Mouse (Mus musculus) adrenal gland, adult 2 months (tissue): ENCODE data around the gene Srgn. TPM values are rescaled to one million over a fixed set of nuclear protein-coding genes. Genes with fewer than 3 reads are reported as not detected.
A peak's percentile ranks its signal among the peaks of the same experiment; 100 is the strongest.
"Not testable (repeated sequence)": the region's sequence is repeated elsewhere in the genome, so short reads cannot be mapped to it uniquely, and the experiment has no call there.

ENCODE experiments used
- DNase-seq: peaks from one replicate; pipeline ENCODE4 v3.0.0; 2021
- polyA plus RNA-seq: library from polyadenylated mRNA; depleted of rRNA; stranded (reverse); fragments of >200 nt; gene quantifications from 2 replicates; pipeline ENCODE4 v1.2.3, GENCODE M21; 2012
- total RNA-seq, 2 experiments: library from RNA; stranded (reverse); gene quantifications; 2 replicates each; pipeline ENCODE4 v1.2.3; 2021

The Srgn gene
- total and polyA plus RNA-seq, 3 experiments: 11.5 to 61.5 (median 46.7) TPM

DNA sequence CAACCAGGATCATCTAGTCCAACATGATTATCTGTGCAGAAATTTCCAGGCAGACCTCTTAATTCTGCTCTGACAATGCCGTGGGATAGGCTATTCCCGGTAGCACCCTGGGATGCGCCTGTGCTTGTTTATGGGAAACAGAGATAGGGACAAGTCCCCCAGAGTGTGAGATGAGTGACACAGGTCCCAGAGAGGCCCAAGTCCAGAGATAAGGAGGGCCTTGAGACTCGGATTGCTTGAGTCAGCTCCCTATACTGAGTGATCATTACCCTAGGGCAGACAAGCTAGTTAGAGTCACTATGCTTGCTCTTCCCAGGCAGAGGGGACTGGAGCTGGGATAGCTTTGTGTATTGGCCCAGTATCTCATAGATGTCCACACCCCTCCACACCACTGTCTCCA lies 5.5 kb downstream of the Srgn start:
- DNase-seq: no peak

DNA sequence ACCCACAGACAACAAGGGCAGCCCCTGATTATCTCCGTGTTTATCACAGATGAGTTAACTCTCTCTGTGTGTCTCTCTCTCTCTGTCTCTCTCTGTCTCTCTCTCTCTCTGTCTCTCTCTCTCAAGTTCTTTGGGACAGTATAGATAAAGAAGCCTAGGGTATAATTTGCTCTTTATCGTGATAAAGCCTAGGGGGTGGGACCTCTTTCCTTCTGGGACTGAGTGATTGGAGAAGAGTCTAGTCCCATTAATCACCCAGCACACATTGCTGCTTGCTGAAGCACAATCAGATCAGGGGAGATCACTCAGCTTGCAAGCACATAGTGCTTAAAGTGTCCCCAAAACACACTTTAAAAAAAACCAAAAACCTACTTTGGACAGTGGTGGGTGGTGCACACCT lies 6.3 kb downstream of the Srgn start:
- no peak for DNase-seq

- DNase-seq: no peak
These were observed 9.7 kb downstream of the Srgn start for GRCm38 (mm10) chr10:62517511-62517910.

GRCm38 (mm10) chr10:62512855-62513254 lies 14.4 kb downstream of the Srgn start:
- no peak for DNase-seq

- no peak for DNase-seq
These were observed 15.7 kb downstream of the Srgn start for GRCm38 (mm10) chr10:62511528-62511927.

DNA sequence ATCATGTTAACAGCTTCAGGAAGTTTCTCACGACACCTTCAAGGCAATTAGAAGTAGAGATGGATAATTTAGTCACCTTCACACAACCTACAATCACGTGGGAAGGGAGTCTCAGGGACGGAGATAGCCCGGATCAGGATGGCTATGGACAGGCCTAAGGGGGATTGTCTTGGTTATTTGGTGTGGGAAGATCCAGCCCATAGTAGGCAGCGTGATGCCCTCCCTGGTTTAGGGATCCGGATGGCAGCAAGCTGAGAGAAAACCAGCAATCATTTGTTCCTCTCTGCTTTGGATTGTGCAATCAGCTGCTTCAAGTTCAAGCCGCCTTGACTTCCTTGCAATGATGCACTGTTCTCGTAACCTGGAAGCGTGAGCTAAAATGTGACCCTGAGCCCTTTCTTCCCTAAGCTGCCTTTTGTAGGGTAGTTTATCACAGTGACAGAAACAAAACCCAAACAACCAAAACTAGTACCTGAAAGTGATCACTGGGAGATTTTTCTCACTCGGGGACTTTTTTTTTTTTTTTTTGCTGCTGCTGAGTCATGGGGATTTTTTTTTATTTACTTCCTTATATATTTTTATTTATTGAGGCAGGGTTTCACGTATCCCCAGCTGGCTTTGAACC lies 18.1 kb downstream of the Srgn start:
- DNase-seq: no peak

GRCm38 (mm10) chr10:62508459-62508858 lies 18.8 kb downstream of the Srgn start:
- peak; percentile 48 for DNase-seq

- DNase-seq: peak; percentile 60
These were observed 19.5 kb downstream of the Srgn start for GRCm38 (mm10) chr10:62507591-62508308.

GRCm38 (mm10) chr10:62507071-62507470 lies 20.2 kb downstream of the Srgn start:
- no peak for DNase-seq

DNA sequence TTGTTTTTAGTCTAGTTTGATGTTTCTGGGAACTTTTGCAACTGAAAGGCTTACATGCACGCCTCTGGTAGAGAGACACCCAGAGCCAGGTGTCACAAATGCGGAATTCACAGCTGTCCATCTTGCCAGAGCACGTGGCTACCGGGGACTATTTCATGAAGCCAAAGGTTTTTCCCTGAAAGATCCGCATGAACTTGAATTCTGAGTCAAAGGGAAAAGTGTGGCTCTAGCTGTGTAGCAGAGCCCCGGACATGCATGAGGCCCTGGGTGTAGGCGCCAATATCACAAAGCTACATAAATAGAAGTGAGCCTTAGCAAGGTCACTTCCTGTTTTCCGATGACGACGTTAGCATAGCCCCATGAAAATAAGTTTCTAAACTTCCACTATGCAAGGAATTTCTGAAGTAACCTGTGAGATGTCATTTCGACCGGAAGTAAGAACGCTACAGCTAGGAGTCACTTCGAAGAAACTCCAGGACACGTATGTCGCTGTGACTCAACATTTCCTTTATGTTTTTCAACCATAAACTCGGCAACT lies 21.2 kb downstream of the Srgn start:
- DNase-seq: no peak

DNA sequence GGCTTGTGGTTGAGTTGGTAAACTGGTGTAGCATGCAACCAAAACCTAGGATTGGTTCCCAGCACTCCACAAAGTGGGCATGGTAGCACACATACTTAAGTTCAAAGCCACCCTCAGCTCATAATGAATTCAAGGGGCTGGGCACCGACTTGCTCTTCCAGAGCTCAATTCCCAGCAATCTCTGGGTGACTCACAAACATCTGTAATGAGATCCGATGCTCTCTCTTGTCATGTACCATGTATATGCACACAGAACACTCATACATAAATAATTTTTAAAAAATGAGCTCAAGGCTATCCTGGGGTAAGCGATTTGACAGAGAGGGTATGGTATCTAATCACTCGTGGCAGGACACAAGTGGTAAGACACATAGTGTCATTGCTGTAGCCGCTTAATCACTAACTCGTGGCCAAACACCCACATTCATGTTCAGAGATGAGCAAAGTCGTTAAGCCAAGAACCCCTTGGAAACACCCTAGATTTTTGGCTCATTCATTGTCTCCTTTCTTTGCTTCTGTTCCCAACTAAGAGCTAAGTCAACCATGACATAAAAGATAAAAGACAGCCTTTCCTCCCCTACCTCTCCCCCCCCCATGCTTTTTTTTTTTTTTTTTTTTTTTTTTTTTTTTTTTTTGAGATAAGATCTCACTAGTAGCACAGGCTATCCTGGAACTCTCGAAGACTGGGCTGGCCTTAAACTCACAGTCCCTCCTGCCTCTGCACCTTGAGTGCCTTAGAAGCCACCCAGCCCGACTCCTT lies 21.8 kb downstream of the Srgn start:
- DNase-seq: no peak

DNA sequence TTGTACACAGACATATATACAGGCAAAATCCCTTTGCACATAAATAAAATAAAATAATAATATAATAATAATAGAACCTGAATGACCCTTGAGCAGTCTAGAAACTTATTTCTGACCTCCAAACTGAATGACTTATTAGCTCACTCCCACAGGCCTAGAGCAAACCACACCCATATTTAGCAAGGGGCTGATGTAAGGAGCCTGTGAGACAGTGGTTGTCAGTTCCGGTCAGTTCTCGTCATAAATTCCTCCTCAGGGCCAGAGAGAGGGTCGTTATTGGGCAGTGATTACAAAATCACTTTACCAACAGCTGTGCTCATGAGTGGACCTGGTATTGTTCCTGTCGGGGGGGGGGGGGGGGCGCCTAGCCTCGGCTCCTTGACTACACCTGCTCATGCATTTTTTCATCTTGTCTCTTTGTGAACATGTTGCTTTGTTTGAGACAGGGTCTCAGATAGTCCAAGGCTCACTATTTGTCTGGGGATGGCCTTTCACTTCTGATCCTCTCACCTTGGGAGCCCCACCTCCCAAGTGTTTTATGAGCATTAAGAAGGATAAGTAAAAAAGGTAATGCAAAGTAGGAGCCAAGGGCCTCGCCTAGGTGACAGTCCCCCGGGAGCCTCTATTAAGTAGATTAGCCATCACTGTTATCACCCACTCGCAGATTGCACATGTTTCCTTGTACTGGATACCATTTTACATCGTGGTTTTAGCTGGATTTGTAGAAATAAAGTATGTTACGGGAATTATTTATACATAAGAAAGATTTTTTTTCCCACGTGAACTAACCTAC lies 23.2 kb downstream of the Srgn start:
- DNase-seq: no peak

- no peak for DNase-seq
These were observed 23.9 kb downstream of the Srgn start for GRCm38 (mm10) chr10:62503353-62503752.

- DNase-seq: no peak
These were observed 25.3 kb downstream of the Srgn start for GRCm38 (mm10) chr10:62501951-62502350.

- DNase-seq: no peak
These were observed 26.2 kb downstream of the Srgn start for GRCm38 (mm10) chr10:62500916-62501615.

- peak; percentile 62 for DNase-seq
These were observed 26.9 kb downstream of the Srgn start for GRCm38 (mm10) chr10:62500088-62500915.

DNA sequence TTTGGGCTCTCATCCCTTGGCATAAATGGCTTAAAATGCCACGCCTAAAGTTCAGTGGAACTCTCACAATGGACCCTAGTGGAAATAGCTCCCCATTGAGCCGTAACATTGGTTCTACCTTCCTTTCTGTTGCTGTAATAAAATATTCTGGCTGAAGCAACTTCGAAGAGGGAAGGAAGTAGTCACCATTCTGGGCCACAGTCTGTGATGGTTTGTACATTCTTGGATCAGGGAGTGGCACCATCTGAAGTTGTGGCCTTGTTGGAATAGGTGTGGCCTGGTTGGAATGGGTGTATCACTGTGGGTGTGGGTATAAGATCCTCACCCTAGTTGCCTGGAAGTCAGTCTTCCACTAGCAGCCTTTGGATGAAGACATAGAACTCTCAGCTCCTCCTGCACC lies 35.6 kb downstream of the Srgn start:
- not testable (repeated sequence) for DNase-seq

DNA sequence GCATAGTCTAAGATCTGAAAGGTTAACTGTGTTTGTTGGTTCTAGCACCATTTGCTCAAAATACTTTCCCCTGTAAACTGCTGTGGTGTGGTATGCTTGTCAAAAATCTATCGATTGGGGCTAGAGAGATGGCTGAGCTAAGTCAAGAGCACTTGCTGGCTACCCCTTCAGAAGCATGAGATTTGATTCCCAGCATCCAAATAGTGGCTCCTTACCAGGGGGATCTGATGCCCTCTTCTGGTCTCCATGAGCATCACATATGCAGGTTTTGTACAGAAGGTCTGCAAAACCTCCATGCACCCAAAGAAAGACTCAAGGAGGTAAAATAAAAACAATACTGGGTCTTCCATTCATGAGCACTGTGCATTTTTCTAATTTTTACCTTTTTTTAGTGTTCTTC lies 39.0 kb downstream of the Srgn start:
- DNase-seq: peak; percentile 65

DNA sequence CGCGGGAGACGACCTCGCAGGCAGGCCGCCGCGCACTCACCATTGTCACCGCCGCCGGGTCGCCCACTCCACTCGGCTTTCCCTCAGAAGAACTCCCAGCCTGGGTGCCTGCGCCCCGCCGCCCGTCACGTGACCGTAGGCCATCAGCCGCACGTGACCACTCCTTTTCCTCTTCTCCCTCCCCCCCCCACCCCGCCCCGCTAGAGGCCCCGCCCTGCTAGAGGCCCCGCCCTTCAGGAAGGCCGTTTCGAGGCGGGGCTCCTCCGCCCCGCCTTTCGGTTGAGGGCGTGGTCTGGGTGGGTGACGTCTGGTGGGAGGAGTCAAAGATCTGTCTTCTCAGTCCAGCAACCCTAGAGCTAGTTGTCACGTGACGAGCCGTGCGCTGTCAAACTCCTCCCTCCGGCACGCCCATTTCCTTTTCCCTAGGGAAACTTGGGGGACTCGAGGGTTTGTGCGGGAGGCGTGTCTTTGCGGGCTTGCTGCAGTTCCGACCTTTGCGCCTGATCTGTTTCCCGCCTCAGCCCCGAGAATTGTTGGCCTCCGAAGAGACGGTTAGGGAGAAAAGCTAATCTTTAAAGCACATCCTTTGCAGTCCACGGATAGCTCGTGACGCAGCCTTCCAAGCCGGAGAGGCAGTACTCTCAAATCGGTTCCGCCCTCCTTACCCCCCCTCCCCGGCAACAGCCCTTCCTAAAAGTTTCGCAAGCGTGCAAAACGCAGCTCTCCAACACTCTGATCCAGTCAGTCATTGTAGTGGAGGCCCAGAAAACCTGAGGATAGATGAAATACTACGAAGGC lies 40.4 kb downstream of the Srgn start, which contains the start of gene Vps26a:
Vps26a (minus strand) TSS at position 188 of the 798 bp plus-strand sequence.
- DNase-seq: peak; percentile 100
